Mouse (Mus musculus) spleen, embryonic (tissue): Measurements from ENCODE around the gene Pcnx2.

Experiments used
- CTCF ChIA-PET: fragments of 350-600 bp; sonication (Branson Sonifier 250); formaldehyde crosslinking; loops from one replicate; lab custom pipeline; 2022; lab: Charles Lee

Pcnx2 gene

DNA sequence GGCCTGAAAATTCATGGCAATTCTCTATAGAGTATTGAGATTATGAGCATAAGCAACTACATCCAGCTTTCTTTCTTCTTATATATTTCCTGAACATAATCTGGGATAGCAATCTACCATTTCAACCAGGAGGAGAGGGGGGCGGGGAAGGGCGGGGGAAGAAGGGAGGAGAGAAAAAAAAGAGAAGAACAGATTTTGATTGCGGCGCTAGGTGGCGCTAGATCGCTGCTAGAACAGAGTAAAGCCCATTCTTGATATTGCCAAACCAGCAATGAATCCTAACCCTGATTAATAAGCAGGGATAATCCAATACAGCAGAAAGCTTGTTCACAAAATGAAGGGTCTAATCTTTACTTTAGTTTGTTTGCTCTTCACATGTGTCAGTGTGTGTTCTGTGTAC is 782 bp upstream of the Pcnx2 start:
- CTCF ChIA-PET, result interaction anchor here (0.6 kb wide), 1 partner anchor 1903 kb away, joined by 3 read pairs; no protein-coding TSS in a partner anchor

DNA sequence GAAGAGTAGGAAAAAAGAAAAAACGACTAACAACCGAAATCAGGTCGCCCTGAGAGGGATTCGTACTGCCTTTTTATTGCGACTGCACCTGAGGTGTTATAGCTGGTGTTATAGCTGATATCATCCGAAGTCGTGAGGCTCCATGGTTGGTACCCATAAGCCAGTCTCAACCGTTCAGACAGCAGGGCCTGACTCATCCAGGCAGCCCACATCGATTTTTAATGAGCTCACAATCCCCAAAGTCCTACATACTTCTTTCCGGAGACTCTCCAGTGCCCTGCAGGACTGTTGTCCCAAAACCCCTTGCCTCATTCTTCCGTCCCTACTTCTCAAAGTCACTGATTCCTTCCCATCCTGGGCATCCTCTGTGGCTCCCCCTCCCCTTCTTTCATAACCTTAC is 729 bp downstream of the Pcnx2 start:
- CTCF ChIA-PET, result no interaction called here

DNA sequence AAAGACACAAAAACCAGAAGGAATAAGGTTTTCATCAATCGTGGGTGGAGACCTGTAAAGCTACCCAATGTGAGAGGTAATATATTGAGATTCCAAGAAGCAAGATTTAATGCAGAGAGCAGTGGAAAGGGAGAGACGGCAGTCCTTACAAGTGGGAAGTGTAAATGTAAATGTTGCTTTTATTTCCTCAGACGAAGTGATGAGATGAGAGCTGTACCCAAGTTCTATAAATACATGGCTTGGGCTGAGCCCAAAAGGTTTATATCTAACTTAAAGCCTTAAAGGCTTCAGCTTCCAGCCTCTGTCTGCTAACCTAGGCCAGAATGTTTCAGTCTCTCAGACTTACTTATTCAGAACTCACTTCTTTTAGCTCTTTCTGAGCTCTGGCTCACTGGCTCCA is 8.2 kb downstream of the Pcnx2 start:
- CTCF ChIA-PET, result no interaction called here

DNA sequence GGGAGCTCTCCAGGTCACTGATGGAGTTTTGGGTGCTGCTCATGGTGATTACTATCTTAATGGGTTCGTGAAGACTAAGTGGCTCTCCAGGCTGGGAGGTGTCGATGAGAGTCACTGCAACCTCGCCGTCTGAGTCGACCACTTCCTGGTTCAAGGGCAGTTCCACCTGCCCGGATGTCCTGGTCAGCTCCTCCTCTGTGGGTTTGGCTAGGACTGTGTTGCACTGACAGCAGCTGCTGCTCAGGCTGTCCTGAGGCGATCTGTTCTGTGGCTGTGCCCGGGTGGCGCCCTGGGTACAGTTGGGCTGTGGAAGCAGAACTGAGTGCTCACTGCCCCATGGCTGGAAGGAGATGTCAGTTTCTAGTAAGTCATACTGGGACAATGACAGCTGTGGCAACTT is 10.6 kb downstream of the Pcnx2 start:
- CTCF ChIA-PET, result no interaction called here

DNA sequence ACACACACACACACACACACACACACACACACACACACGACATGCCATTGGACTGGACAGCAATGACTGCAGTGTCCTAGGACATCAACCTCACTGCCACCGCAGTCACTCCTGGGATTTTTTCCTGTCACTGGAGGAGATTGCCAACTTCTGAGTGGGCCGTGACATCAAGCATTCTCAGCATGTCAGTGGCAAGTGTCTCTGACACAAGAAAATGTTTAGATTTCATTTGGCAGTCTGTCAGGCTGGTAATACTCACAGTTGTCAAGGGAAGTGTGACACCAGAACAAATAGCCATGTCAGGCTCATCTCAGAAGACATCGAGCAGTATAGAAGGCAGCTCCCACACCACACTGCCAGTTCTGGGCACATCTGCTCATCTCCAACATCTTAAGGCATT is 17.7 kb downstream of the Pcnx2 start:
- CTCF ChIA-PET, result no interaction called here

DNA sequence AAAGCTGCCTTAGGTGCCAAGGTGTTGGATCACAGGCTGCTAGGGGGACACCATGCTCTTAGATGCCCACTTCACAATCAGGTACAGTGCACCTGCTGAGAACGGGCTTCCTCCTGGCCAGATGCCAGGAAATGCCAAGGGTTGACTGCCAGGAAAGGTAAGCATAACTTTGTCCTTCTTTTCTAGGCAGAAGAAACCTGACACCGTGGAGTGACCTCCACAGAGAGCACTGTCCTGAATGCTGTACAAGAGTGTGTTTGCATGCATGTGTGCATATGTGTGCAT is 24.9 kb downstream of the Pcnx2 start:
- CTCF ChIA-PET, result no interaction called here

DNA sequence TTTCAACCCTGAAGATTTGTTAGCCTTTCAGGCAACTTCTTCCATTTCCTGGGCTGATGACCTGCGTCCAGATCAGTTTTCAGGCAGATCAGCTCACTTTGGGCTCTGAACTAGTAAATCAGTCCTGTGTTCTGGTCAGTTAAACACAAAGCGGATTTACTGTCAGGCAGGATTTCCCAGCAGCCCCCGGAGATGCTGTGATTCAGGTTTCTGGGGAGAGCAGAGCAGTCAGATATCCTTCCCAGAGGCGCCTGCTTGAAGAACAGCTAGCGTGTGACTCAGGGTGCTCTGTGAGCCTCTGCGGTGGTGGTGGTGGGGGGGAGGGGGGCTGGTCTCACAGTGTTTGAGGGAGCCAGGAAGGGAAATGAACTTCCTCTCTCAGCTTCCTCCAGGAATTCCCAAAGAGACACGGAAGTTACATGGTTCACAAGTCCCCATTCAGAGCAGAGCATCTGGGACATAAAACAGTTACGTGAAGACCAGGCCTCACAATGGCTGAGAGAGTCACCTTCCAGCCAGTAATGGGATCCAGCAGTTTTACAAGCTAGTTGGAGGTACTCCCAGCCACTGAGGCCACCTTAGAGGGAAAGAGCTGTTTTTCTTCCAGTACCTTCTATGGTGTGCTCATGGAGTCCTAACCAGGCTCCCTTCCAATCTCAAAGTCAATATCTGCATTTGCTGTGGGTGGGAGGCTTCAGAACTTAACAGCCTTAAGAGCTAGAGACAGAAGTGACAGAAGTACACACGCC is 25.4 kb downstream of the Pcnx2 start:
- CTCF ChIA-PET, result no interaction called here

DNA sequence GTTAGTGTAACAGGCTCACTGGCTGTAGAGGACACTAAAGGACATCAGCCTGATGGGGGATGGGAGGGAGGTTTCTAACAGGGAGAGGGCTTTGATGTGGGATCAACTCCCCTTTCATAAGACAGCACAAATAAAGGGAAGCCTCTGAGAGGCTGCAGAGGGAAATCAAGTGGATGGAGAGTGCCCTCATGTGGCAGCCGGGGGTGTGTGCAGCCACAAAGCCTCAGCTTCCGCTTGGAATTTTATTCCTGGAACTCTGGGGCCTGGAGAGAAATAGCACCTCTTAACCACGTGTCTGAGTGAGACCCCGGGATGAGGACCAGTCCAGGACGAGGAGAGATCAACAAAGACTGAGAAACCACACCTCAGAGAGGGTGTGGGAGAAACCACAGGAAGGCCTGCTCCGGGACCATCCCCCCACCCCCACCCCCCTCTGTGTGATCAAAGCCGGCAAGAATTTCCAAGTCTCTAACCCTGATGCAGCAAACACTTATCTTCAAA is 27.2 kb downstream of the Pcnx2 start:
- CTCF ChIA-PET, result no interaction called here

DNA sequence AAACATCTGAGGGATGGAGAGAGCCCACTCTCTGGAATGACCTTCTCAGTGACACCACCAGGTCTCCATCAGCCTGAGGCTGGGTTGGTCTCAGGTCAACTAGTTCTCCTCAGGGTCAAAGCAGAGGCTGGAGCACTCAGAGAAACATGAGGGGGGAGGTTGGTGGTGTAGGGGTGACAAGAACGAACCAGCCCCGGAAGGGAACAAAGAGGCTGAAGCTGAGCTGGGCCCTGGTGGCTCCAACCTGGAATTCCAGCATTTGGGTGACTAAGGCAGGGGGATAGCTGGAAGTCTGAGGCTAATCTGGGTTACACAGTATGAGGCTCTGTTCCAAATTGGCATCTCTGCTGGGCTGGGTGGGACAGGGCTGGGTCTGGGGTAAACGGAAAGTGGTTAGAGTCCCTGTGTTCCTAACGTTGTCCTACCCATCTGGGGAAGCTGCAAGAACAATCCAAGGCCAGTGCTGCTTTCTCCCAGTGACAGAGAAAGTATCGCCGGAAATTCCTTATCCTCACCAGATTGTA is 27.9 kb downstream of the Pcnx2 start:
- CTCF ChIA-PET, result no interaction called here

DNA sequence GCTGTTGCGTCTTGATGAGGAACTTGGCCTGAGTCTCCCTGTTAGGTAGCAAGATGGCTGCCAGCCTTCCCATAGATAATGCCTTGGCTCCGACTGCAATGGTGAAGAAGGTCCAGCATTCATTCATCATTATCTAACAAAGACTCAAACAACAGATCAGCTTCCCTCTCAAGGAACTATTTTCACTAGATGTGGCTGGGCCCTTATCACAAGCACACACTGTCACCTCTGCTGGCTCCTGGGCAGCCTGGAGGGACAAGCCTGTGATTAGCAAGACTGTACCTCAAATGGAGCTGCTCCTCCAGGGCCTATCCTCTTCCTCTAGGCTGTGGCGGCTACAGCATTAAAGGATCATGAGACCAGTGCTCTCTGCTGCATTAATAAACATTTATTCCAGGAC is 28.4 kb downstream of the Pcnx2 start:
- CTCF ChIA-PET, result interaction anchor here (1.0 kb wide), 1 partner anchor 705 kb away, joined by 3 read pairs; no protein-coding TSS in a partner anchor

DNA sequence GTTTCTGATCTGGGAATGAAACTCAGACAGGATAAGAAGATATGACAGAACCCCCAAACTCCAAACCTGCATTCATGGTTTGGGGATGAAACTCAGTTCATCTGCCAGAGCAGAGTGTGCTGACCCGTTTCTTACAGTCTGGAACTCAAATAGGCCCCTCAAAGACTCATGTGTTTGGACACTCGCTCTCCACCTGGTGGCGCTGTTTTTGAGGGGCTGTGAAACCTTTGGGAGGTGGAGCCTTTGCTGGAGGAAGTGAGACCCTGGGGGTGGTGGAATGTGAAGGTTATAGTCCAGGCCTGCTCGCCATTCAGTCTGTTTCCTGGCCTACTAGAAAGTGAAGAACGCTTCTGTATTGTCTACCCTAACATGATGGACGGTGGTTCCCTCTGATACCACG is 29.6 kb downstream of the Pcnx2 start:
- CTCF ChIA-PET, result interaction anchor here (1.0 kb wide), 1 partner anchor 704 kb away, joined by 3 read pairs; no protein-coding TSS in a partner anchor

DNA sequence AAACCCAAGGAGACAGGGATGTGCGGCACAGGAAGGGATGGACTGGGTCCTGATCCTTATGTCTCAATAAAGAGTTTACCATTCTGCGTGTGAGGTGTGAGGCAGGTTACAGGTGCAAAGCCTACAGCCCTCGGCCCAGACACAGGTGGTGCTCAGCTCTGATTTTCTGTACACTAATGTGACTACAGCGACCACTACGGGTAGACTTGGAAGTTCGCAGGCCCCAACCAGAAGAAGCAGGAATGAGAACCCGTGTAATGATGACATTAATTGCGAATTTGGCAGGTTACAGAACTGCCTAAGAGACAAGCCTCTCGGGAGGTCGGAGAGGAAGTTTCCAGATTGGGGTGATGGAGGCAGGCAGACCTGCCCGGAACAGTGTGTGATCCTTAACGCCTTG is 32.0 kb downstream of the Pcnx2 start:
- CTCF ChIA-PET, result no interaction called here

DNA sequence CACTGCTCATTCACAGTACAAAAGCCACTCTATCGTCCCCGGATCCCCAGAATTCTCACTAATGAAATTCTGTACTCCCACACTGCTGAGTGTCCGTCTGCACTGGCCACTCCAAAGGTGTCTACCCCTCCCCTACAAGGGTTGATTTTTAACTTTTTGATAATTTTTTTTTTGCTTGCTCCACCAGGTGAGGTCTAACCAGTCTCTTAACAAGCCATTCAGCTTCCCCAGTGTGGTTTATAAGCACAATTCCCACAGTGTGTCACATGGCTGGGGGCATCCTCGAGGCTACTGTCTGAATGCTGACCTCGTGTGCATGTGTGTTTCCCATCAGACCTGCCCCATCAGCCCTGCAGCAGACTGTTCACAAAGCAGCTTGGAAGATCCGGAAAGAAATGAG is 40.9 kb downstream of the Pcnx2 start:
- CTCF ChIA-PET, result no interaction called here

DNA sequence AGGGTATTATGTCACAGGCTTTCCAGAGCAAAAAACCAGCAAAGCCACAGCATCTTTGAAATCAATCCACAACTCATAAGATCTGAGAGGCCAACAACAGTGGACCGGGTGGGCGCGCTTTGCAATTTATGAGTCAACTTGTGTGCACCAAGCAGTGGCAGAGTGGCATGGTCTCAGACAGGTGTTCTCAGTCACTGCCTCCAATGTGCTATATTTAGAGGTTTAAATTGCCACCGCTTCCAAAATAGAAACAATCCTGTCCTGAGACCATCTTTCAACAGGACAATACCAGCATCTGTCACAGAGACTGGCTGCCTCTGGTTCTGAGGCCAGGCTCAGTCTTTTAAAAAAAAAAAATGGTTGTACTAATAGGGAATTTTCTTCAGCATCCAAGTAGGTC is 42.0 kb downstream of the Pcnx2 start:
- CTCF ChIA-PET, result no interaction called here

DNA sequence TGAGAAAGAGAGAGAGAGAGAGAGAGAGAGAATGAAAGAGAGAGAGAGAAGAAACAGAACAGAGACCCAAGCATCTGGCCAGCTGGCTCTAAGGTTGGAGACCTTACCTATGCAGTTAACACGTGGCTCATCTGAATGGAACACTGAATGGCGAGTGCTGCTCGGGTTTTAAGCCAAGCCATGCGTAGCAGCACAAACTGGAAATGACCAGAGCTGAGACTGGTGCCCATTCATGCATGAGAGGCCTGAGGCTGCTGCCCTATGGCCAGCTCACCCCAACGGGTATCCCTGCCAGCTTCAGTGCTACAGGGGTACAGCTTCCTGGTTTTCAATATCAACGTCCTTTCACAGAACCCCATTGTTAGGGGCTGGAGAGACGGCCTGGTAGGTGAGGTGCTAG is 43.7 kb downstream of the Pcnx2 start:
- CTCF ChIA-PET, result no interaction called here

DNA sequence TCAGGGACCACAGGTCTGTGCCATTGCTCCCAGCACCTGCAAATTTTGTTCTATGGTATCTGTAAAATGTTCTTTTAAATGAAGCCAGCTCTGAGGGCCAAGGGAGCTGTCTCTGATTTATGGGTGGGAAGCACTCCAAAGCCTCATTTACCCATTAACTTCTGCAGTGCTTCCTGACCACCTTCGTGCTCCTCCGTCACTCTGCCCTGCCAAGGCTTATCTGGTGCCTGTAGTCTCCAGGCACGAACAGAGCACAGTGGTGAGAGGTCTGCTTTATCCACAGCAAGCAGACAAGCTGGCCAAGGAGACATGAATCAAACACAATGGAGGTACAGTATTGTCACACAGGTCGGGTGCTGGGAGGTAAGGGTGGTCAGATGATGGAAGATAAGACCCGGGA is 44.8 kb downstream of the Pcnx2 start:
- CTCF ChIA-PET, result no interaction called here

DNA sequence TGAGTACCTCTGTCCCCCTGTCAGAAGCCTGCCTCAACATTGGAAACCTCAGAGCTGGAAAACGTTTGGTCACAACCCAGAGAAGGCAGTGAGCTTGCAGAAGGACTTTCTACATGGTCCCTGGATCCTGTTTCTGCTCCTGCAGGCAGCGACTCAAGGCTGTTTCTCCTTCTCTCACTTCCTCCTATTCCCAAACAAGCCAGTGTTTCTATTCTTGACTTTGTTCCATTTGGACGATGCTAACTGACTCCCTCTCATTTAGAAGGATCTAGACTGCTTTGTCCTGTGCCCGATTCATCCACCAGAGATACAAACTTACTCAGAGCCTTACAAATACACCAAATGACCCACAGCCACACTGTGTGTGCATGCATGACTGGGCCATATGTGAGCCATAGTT is 48.9 kb downstream of the Pcnx2 start:
- CTCF ChIA-PET, result no interaction called here

DNA sequence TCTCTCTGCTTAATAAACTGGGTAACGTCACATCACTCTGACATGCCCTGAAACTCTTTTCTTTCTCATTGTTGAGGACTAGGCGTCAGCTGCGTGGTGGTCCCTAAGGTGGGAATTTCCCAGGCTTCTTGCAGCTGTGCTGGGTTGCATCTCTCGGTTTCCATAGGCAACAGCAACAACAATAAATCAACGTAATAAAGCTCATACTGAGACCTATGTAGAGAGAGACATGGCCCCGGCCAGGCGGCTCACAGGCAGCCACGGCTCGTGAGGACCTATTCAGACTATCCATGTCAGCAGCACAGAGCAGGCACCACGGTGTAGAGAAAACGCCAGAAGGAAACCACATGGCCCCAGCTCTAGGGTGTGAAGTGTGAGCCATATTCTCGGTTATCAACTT is 50.3 kb downstream of the Pcnx2 start:
- CTCF ChIA-PET, result no interaction called here

DNA sequence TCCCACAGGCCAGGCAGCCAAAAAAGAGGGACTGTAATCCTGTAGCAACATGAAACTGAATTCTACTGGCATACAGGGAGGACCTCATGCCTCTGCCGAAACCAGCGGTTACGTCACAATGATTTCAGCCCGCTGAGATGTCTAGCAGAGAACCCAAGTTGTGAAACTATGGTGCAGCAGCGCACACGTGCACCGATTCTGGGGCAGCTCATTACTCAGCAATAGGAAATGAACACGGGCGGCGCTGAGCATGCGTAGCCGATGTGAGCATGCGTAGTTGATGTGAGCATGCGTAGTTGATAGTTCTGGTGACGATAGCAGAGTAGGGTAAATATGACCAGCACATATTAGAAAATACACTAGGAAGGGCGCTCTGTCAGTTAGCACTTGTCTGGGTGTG is 52.8 kb downstream of the Pcnx2 start:
- CTCF ChIA-PET, result no interaction called here

DNA sequence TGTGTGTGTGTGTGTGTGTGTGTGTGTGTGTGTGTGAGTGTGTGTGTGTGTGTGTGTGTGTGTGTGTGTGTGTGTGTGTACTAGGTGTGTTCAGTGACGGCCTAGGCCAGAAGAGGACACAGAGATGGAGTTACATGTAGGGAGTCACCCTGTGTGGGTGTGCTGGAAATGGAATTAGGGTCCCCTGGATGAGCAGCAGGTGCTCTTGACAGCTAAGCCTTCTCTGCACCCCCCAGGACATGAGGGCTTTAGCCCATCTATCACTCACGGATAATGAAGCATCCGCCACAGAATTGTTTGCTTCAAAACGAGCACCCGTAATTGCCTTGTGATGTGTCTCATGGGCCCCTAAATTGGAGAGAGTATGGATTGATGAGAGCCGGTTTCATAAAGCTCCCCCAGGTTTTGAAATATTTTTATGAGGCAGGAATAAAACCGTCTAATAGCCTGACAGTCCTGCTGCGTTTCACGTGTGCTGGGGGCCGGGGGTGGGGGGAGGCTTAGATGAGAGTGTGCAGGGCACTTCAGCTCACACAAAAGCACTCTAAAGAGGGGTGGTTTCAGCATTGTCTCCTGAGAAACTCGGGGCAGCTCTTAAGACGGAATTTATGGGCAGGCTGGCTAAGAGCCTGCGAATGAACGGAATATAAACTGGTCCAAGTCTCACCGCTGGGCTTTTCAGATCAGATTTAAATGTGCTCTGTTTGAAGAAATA is 54.8 kb downstream of the Pcnx2 start:
- CTCF ChIA-PET, result no interaction called here

DNA sequence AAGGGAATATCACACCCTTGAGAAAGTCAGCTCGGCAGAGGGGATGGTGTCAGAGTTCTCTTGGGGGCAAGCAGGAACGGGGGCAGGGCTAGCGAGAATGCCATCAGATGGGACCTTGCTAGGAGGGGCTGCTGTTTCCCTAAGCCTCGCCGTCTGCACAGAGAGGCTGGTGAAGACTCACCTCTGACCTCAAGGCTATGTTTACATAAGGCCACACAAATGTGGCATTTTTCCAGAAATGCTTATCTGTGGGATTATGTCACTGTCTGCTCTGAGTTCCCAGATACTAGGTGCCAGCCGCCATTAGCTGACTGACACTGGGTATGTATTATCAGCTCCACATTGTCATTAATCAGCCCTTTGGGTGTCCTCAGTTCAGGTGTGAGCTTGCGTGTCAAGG is 56.0 kb downstream of the Pcnx2 start:
- CTCF ChIA-PET, result no interaction called here

DNA sequence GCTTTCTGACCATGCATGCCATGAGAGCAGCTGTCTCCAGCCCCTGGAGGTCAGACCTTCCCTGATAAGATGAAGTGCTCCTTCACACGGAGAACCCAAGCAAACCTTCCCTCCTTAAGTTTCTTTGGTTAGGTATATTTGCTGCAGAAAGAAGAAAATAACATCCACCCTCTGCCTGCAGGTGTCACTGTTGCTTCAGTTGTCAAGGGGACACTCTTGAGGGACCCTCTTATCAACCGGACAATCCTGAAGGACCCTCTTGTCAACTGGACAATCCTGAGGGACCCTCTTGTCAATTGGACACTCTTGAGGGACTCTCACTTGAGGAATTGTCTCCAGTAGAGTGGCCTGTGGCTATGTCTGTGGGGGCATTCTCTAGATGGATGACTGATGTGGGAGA is 73.4 kb downstream of the Pcnx2 start:
- CTCF ChIA-PET, result no interaction called here

DNA sequence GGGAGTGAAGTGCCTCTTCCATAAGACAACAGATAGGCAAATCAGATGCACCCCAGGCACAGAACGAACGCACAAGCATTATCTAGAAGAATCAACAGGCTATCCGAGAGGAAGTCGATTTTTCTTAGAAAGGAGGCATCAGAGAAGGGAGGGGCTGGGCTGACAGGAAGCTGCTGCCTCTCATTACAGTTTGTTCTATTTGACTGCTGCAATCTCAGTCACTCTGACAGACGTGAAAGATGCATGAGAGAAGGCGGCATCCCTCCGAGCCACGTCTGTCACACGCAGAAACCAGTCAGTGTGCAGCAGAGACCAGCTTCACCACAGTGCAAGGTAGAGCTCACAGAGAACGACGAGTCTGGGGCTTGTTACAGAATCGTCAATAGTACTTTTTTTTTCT is 74.4 kb downstream of the Pcnx2 start:
- CTCF ChIA-PET, result no interaction called here
